Mouse (Mus musculus): ENCODE results near the gene Olfr1491. TPM values are rescaled to one million over a fixed set of nuclear protein-coding genes. Genes with fewer than 3 reads are reported as not detected.

Gene Olfr1491
- not detected in 2 replicates for polyA plus RNA-seq (2015; fragmentation: Nextera tagmentation; extraction: Ambion mirVana)

DNA sequence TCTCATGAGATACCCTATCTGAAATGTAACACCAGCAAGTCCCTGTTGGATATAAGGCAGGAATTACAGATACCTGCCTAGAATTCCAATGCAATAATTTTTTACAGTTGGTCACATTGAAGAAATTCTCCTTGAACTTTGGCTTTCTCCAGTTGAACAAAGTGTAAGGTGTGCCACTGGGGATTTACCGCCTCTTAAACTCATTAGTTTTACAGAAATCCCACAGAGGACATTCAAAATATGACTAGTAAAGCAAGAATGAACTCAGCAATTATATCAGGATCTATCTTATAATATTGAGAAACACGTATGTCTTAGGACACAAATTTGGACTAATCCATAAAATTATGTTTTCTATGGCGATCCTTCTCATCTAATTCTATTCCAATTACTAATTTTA, at the start of gene Olfr1491:
Olfr1491 (plus strand) TSS at position 301 of the 400 bp plus-strand sequence.
- Histone ChIP-seq H3K4me2 (replicated peaks; ENCODE audit: low read depth) (no peak within 1 kb of the TSS), H3K4me3 (ENCODE audit: low read depth, low read length) (no peak within 1 kb of the TSS), H3K27ac (replicated peaks) (no peak within 1 kb of the TSS), H3K27me3 (ENCODE audit: control insufficient read depth, insufficient read depth, low read length) (no peaks in the 10 kb centered on the region), H3K4me1 (replicated peaks; ENCODE audit: control insufficient read depth, insufficient read depth) (no peaks in the 10 kb centered on the region), H3K9me3 (ENCODE audit: control insufficient read depth, low read length) (no peaks in the 10 kb centered on the region), H3K36me3 (ENCODE audit: control insufficient read depth, insufficient read depth, low read length) (no peaks in the 10 kb centered on the region), H3K9ac (ENCODE audit: low read length) (no peak within 1 kb of the TSS)
- WGBS: 61% methylated on average over 3 of the region's 3 CpGs
- ATAC-seq (ENCODE audit: low FRiP score, low TSS enrichment) (no peak), DNase-seq (ENCODE audit: low spot score) (no peak)
- TF ChIP-seq CTCF (IDR thresholded peaks at IDR 0.05; ENCODE audit: low read depth) (no peak), EP300 (optimal IDR thresholded peaks at IDR 0.05) (no peak)

DNA sequence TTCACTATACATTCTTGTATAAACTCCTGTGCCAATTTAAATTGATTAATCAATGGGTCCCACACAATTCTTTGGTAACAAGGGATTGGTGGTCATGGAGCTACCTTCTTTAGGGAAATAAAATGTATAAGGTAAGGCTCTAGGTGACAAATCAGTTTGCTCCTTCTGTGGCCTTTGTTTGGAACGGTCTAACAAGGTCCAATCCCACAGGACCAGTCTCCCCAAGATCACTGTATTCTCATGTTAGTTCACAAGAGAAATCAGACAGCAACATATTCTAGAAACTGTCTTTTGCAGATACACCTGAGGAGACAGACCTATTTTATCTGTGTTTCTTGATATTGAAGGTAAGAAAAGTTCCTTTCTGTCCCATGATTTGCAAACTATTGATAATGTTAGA, 46.3 kb upstream of the Olfr1491 start, which contains the start of gene Olfr1490:
Olfr1490 (plus strand) TSS at position 301 of the 400 bp plus-strand sequence.
- WGBS: 63% methylated on average over 1 of the region's 1 CpGs
- ATAC-seq (ENCODE audit: low FRiP score, low TSS enrichment) (no peak), DNase-seq (ENCODE audit: low spot score) (no peak)
- Histone ChIP-seq H3K27me3 (ENCODE audit: control insufficient read depth, insufficient read depth, low read length) (no peaks in the 10 kb centered on the region), H3K9ac (ENCODE audit: low read length) (no peak within 1 kb of the TSS), H3K4me3 (ENCODE audit: low read depth, low read length) (no peak within 1 kb of the TSS), H3K27ac (replicated peaks) (no peak within 1 kb of the TSS), H3K4me1 (replicated peaks; ENCODE audit: control insufficient read depth, insufficient read depth) (no peaks in the 10 kb centered on the region), H3K4me2 (replicated peaks; ENCODE audit: low read depth) (no peak within 1 kb of the TSS), H3K36me3 (ENCODE audit: control insufficient read depth, insufficient read depth, low read length) (no peaks in the 10 kb centered on the region), H3K9me3 (ENCODE audit: control insufficient read depth, low read length) (no peaks in the 10 kb centered on the region)
- no peak for TF ChIP-seq EP300 (optimal IDR thresholded peaks at IDR 0.05)
- TF ChIP-seq CTCF (IDR thresholded peaks at IDR 0.05; ENCODE audit: low read depth): no peak

DNA sequence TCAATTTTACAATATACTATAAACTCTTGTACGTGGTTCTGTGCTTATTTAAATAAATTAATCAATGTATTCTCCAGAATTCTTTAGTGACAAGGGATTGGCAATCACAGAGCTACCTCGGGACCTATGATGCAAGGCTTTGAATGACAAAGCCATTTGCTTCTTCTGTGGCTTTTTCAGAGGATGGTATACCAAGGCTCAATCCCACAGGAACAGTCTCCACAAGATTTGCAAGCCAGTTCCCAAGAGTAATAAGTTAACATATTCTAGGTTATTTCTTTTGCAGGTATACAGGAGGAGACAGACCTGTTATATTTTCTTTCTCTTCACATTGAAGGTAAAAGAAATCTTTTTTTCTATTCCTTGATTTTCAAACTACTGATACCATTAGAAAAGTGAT, 25.9 kb downstream of the Olfr1491 start, which contains the start of gene Olfr1493-ps1:
Olfr1493-ps1 (plus strand) TSS at position 301 of the 400 bp plus-strand sequence.
- DNase-seq (ENCODE audit: low spot score): no peak
- H3K27me3 ChIP-seq (ENCODE audit: control insufficient read depth, insufficient read depth, low read length): no peaks in the 10 kb centered on the region
- H3K36me3 ChIP-seq (ENCODE audit: control insufficient read depth, insufficient read depth, low read length): no peaks in the 10 kb centered on the region
- WGBS: 45% methylated on average over 2 of the region's 2 CpGs
- no peak for ATAC-seq (ENCODE audit: low FRiP score, low TSS enrichment)
- no peak within 1 kb of the TSS for H3K4me2 ChIP-seq (replicated peaks; ENCODE audit: low read depth)
- H3K9me3 ChIP-seq (ENCODE audit: control insufficient read depth, low read length): no peaks in the 10 kb centered on the region
- H3K4me3 ChIP-seq (ENCODE audit: low read depth, low read length): no peak within 1 kb of the TSS
- H3K27ac ChIP-seq (replicated peaks): no peak within 1 kb of the TSS
- no peak within 1 kb of the TSS for H3K9ac ChIP-seq (ENCODE audit: low read length)
- no peaks in the 10 kb centered on the region for H3K4me1 ChIP-seq (replicated peaks; ENCODE audit: control insufficient read depth, insufficient read depth)
- TF ChIP-seq EP300 (optimal IDR thresholded peaks at IDR 0.05): no peak
- no peak for TF ChIP-seq CTCF (IDR thresholded peaks at IDR 0.05; ENCODE audit: low read depth)

DNA sequence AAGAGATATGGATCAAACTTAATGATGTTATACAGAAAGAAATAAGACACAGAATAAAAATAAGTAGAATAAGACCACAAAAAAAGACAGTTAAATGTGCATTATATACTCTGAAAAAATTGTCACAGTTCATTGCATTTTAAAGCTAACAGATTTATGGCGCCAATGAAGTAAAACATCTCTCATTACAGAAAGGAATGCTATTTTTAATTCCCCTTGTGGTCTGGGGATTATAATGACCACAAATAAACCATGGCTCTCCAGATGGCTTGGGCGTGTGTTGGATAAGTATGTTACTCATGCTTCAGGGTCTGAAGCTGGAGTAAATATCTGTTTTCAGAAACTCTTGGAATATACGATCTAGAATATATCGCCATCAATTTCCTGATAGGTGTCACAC, 42.4 kb downstream of the Olfr1491 start, which contains the start of gene Olfr1494:
Olfr1494 (plus strand) TSS at position 301 of the 400 bp plus-strand sequence.
- ATAC-seq (ENCODE audit: low FRiP score, low TSS enrichment) (no peak), DNase-seq (ENCODE audit: low spot score) (no peak)
- no peaks in the 10 kb centered on the region for H3K9me3 ChIP-seq (ENCODE audit: control insufficient read depth, low read length)
- H3K4me2 ChIP-seq (replicated peaks; ENCODE audit: low read depth): no peak within 1 kb of the TSS
- no peak for TF ChIP-seq CTCF (IDR thresholded peaks at IDR 0.05; ENCODE audit: low read depth)
- TF ChIP-seq EP300 (optimal IDR thresholded peaks at IDR 0.05): no peak
- no peak within 1 kb of the TSS for H3K4me3 ChIP-seq (ENCODE audit: low read depth, low read length)
- 87% methylated on average over 4 of the region's 4 CpGs for WGBS
- no peak within 1 kb of the TSS for H3K27ac ChIP-seq (replicated peaks)
- no peak within 1 kb of the TSS for H3K9ac ChIP-seq (ENCODE audit: low read length)
- H3K36me3 ChIP-seq (ENCODE audit: control insufficient read depth, insufficient read depth, low read length): no peaks in the 10 kb centered on the region
- H3K27me3 ChIP-seq (ENCODE audit: control insufficient read depth, insufficient read depth, low read length): no peaks in the 10 kb centered on the region
- no peaks in the 10 kb centered on the region for H3K4me1 ChIP-seq (replicated peaks; ENCODE audit: control insufficient read depth, insufficient read depth)

DNA sequence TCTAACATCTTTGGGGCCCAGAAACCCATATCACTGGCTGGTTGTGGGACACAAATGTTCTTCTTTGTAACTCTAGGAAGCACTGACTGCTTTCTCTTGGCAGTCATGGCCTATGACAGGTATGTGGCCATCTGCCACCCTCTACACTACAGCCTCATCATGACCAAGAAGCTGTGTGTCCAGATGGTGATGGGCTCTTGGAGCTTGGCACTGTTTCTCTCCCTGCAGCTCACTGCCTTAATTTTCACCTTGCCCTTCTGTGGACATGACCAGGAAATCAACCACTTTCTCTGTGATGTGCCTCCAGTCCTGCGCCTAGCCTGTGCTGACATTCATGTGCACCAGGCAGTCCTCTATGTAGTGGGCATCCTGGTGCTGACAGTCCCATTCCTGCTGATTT, 52.3 kb downstream of the Olfr1491 start:
- TF ChIP-seq EP300 (optimal IDR thresholded peaks at IDR 0.05): no peak
- TF ChIP-seq CTCF (IDR thresholded peaks at IDR 0.05; ENCODE audit: low read depth): no peak
- no peak overlapping the region for H3K4me3 ChIP-seq (ENCODE audit: low read depth, low read length)
- ATAC-seq (ENCODE audit: low FRiP score, low TSS enrichment) (no peak), DNase-seq (ENCODE audit: low spot score) (no peak)
- H3K27me3 ChIP-seq (ENCODE audit: control insufficient read depth, insufficient read depth, low read length): no peaks in the 10 kb centered on the region
- WGBS: 84% methylated on average over 1 of the region's 1 CpGs
- no peak overlapping the region for H3K27ac ChIP-seq (replicated peaks)
- no peak overlapping the region for H3K4me2 ChIP-seq (replicated peaks; ENCODE audit: low read depth)
- H3K36me3 ChIP-seq (ENCODE audit: control insufficient read depth, insufficient read depth, low read length): no peaks in the 10 kb centered on the region
- H3K9ac ChIP-seq (ENCODE audit: low read length): no peak overlapping the region
- no peaks in the 10 kb centered on the region for H3K4me1 ChIP-seq (replicated peaks; ENCODE audit: control insufficient read depth, insufficient read depth)
- no peaks in the 10 kb centered on the region for H3K9me3 ChIP-seq (ENCODE audit: control insufficient read depth, low read length)

Other genes starting within 250 kb of the Olfr1491 start
- not detected in 2 replicates for gene Olfr1472, start 241.2 kb upstream of the Olfr1491 start, polyA plus RNA-seq (2015; fragmentation: Nextera tagmentation; extraction: Ambion mirVana)
- gene Olfr1474, start 227.7 kb upstream of the Olfr1491 start, polyA plus RNA-seq (2015; fragmentation: Nextera tagmentation; extraction: Ambion mirVana): not detected in 2 replicates
- not detected in 2 replicates for gene Olfr1475, start 217.1 kb upstream of the Olfr1491 start, polyA plus RNA-seq (2015; fragmentation: Nextera tagmentation; extraction: Ambion mirVana)
- gene Olfr1477, start 196.7 kb upstream of the Olfr1491 start, polyA plus RNA-seq (2015; fragmentation: Nextera tagmentation; extraction: Ambion mirVana): not detected in 2 replicates
- gene Olfr1480, start 169.4 kb upstream of the Olfr1491 start, polyA plus RNA-seq (2015; fragmentation: Nextera tagmentation; extraction: Ambion mirVana): not detected in 2 replicates
- gene Olfr1484, start 113.8 kb upstream of the Olfr1491 start, polyA plus RNA-seq (2015; fragmentation: Nextera tagmentation; extraction: Ambion mirVana): not detected in 2 replicates
- not detected in 2 replicates for gene Olfr1487, start 79.9 kb upstream of the Olfr1491 start, polyA plus RNA-seq (2015; fragmentation: Nextera tagmentation; extraction: Ambion mirVana)
- gene Olfr1489, start 65.6 kb upstream of the Olfr1491 start, polyA plus RNA-seq (2015; fragmentation: Nextera tagmentation; extraction: Ambion mirVana): 0.01 TPM in 1 of 2 replicates, not detected in the other
- not detected in 2 replicates for gene Olfr1490, start 46.2 kb upstream of the Olfr1491 start, polyA plus RNA-seq (2015; fragmentation: Nextera tagmentation; extraction: Ambion mirVana)
- gene Olfr1493-ps1, start 26.0 kb downstream of the Olfr1491 start, polyA plus RNA-seq (2015; fragmentation: Nextera tagmentation; extraction: Ambion mirVana): not detected in 2 replicates
- not detected in 2 replicates for gene Olfr1494, start 42.5 kb downstream of the Olfr1491 start, polyA plus RNA-seq (2015; fragmentation: Nextera tagmentation; extraction: Ambion mirVana)
- not detected in 2 replicates for gene Olfr1495, start 67.3 kb downstream of the Olfr1491 start, polyA plus RNA-seq (2015; fragmentation: Nextera tagmentation; extraction: Ambion mirVana)
- not detected in 2 replicates for gene Olfr1496, start 80.6 kb downstream of the Olfr1491 start, polyA plus RNA-seq (2015; fragmentation: Nextera tagmentation; extraction: Ambion mirVana)
- not detected in 2 replicates for gene Olfr1497, start 100.9 kb downstream of the Olfr1491 start, polyA plus RNA-seq (2015; fragmentation: Nextera tagmentation; extraction: Ambion mirVana)
- not detected in 2 replicates for gene Olfr1499, start 122.2 kb downstream of the Olfr1491 start, polyA plus RNA-seq (2015; fragmentation: Nextera tagmentation; extraction: Ambion mirVana)
- 0.05 TPM in 1 of 2 replicates, not detected in the other for gene Olfr1500, start 133.2 kb downstream of the Olfr1491 start, polyA plus RNA-seq (2015; fragmentation: Nextera tagmentation; extraction: Ambion mirVana)
- gene Olfr1501, start 153.4 kb downstream of the Olfr1491 start, polyA plus RNA-seq (2015; fragmentation: Nextera tagmentation; extraction: Ambion mirVana): 0.02 TPM in 1 of 2 replicates, not detected in the other
- not detected in 2 replicates for gene Olfr1502, start 164.5 kb downstream of the Olfr1491 start, polyA plus RNA-seq (2015; fragmentation: Nextera tagmentation; extraction: Ambion mirVana)
- not detected in 2 replicates for gene Olfr1504, start 200.7 kb downstream of the Olfr1491 start, polyA plus RNA-seq (2015; fragmentation: Nextera tagmentation; extraction: Ambion mirVana)
- gene Olfr1505, start 216.3 kb downstream of the Olfr1491 start, polyA plus RNA-seq (2015; fragmentation: Nextera tagmentation; extraction: Ambion mirVana): not detected in 2 replicates